Mouse (Mus musculus): ENCODE measurements around the gene Trak1. TPM values are rescaled to one million over a fixed set of nuclear protein-coding genes. Genes with fewer than 3 reads are reported as not detected.

Trak1 gene
- polyA plus RNA-seq, 2 experiments: 2.9 to 3.1 TPM

GRCm38 (mm10) chr9:121458466-121458865, 161.2 kb downstream of the Trak1 start:
- H3K4me2 ChIP-seq (ENCODE audit: low read depth): no peak overlapping the region
- H3K27me3 ChIP-seq (ENCODE audit: control insufficient read depth, insufficient read depth, low read length): no peaks in the 10 kb centered on the region
- H3K36me3 ChIP-seq (replicated peaks; ENCODE audit: control insufficient read depth, insufficient read depth, low read depth): no peaks in the 10 kb centered on the region
- H3K9ac ChIP-seq (replicated peaks): no peak overlapping the region
- no peak overlapping the region for H3K27ac ChIP-seq
- H3K4me1 ChIP-seq (replicated peaks; ENCODE audit: control insufficient read depth in 2 of 2, insufficient read depth in 2 of 2, low read length in 1 of 2): peaks cover 0 to 11% of the 10 kb centered on the region in 2 experiments; a peak in 2 of 4 replicates
- no peak overlapping the region for H3K4me3 ChIP-seq (ENCODE audit: insufficient read depth in 1 of 2, low read depth in 2 of 2, low read length in 2 of 2)
- H3K9me3 ChIP-seq (ENCODE audit: control insufficient read depth, low read length): no peaks in the 10 kb centered on the region
- no peak for TF ChIP-seq EP300 (IDR thresholded peaks at IDR 0.05; ENCODE audit: low read depth)
- TF ChIP-seq CTCF (IDR thresholded peaks at IDR 0.05; ENCODE audit: low read depth): peak; percentile 93
- WGBS (ENCODE audit: insufficient replicate concordance): 25% methylated on average over 8 of the region's 8 CpGs
- ATAC-seq (ENCODE audit: insufficient read depth) (no peak; the same call in 1 of the 2 replicates), DNase-seq (ENCODE audit: low read depth in 3 of 3, low spot score in 3 of 3) (peak in 1 of 3 experiments; percentile 29)

GRCm38 (mm10) chr9:121459950-121460349, 162.6 kb downstream of the Trak1 start:
- Histone ChIP-seq H3K9ac (replicated peaks) (no peak overlapping the region), H3K4me1 (replicated peaks; ENCODE audit: control insufficient read depth in 2 of 2, insufficient read depth in 2 of 2, low read length in 1 of 2) (peaks cover 0 to 11% of the 10 kb centered on the region in 2 experiments; a peak in 2 of 4 replicates), H3K4me2 (ENCODE audit: low read depth) (no peak overlapping the region), H3K27ac (no peak overlapping the region), H3K27me3 (ENCODE audit: control insufficient read depth, insufficient read depth, low read length) (no peaks in the 10 kb centered on the region), H3K9me3 (ENCODE audit: control insufficient read depth, low read length) (no peaks in the 10 kb centered on the region), H3K36me3 (replicated peaks; ENCODE audit: control insufficient read depth, insufficient read depth, low read depth) (no peaks in the 10 kb centered on the region), H3K4me3 (ENCODE audit: insufficient read depth in 1 of 2, low read depth in 2 of 2, low read length in 2 of 2) (no peak overlapping the region)
- 69% methylated on average over 2 of the region's 2 CpGs for WGBS (ENCODE audit: insufficient replicate concordance)
- ATAC-seq (ENCODE audit: insufficient read depth) (no peak), DNase-seq (ENCODE audit: low read depth in 3 of 3, low spot score in 3 of 3) (no peak)
- TF ChIP-seq EP300 (IDR thresholded peaks at IDR 0.05; ENCODE audit: low read depth) (no peak), CTCF (IDR thresholded peaks at IDR 0.05; ENCODE audit: low read depth) (no peak)

- H3K9me3 ChIP-seq (ENCODE audit: control insufficient read depth, low read length): no peaks in the 10 kb centered on the region
- H3K27me3 ChIP-seq (ENCODE audit: control insufficient read depth, insufficient read depth, low read length): no peaks in the 10 kb centered on the region
- TF ChIP-seq CTCF (IDR thresholded peaks at IDR 0.05; ENCODE audit: low read depth): no peak
- TF ChIP-seq EP300 (IDR thresholded peaks at IDR 0.05; ENCODE audit: low read depth): no peak
- H3K9ac ChIP-seq (replicated peaks): no peak overlapping the region
- ATAC-seq (ENCODE audit: insufficient read depth) (no peak), DNase-seq (ENCODE audit: low read depth in 3 of 3, low spot score in 3 of 3) (no peak)
- H3K4me1 ChIP-seq (replicated peaks; ENCODE audit: control insufficient read depth in 2 of 2, insufficient read depth in 2 of 2, low read length in 1 of 2): peaks cover 0 to 11% of the 10 kb centered on the region in 2 experiments; a peak in 2 of 4 replicates
- 79% methylated on average over 15 of the region's 16 CpGs for WGBS (ENCODE audit: insufficient replicate concordance)
- H3K4me2 ChIP-seq (ENCODE audit: low read depth): no peak overlapping the region
- no peaks in the 10 kb centered on the region for H3K36me3 ChIP-seq (replicated peaks; ENCODE audit: control insufficient read depth, insufficient read depth, low read depth)
- H3K27ac ChIP-seq: no peak overlapping the region
- H3K4me3 ChIP-seq (ENCODE audit: insufficient read depth in 1 of 2, low read depth in 2 of 2, low read length in 2 of 2): no peak overlapping the region
Observed at GRCm38 (mm10) chr9:121460527-121460926, 163.2 kb downstream of the Trak1 start.

- ATAC-seq (ENCODE audit: insufficient read depth): no peak
- H3K9me3 ChIP-seq (ENCODE audit: control insufficient read depth, low read length): no peaks in the 10 kb centered on the region
- no peaks in the 10 kb centered on the region for H3K4me1 ChIP-seq (replicated peaks; ENCODE audit: control insufficient read depth in 2 of 2, insufficient read depth in 2 of 2, low read length in 1 of 2)
- H3K27me3 ChIP-seq (ENCODE audit: control insufficient read depth, insufficient read depth, low read length): no peaks in the 10 kb centered on the region
- 67% methylated on average over 11 of the region's 11 CpGs for WGBS (ENCODE audit: insufficient replicate concordance)
- no peaks in the 10 kb centered on the region for H3K36me3 ChIP-seq (replicated peaks; ENCODE audit: control insufficient read depth, insufficient read depth, low read depth)
- H3K27ac ChIP-seq: no peak overlapping the region
- no peak overlapping the region for H3K4me3 ChIP-seq (ENCODE audit: insufficient read depth in 1 of 2, low read depth in 2 of 2, low read length in 2 of 2)
- no peak overlapping the region for H3K4me2 ChIP-seq (ENCODE audit: low read depth)
- DNase-seq (ENCODE audit: low read depth in 3 of 3, low spot score in 3 of 3): no peak
- TF ChIP-seq EP300 (IDR thresholded peaks at IDR 0.05; ENCODE audit: low read depth): no peak
- TF ChIP-seq CTCF (IDR thresholded peaks at IDR 0.05; ENCODE audit: low read depth): no peak
- no peak overlapping the region for H3K9ac ChIP-seq (replicated peaks)
Observed at GRCm38 (mm10) chr9:121467460-121467859, 170.2 kb downstream of the Trak1 start.

GRCm38 (mm10) chr9:121469711-121470110, 172.4 kb downstream of the Trak1 start:
- DNase-seq (ENCODE audit: low read depth in 3 of 3, low spot score in 3 of 3) (no peak), ATAC-seq (ENCODE audit: insufficient read depth) (no peak)
- H3K27ac ChIP-seq: no peak overlapping the region
- H3K4me1 ChIP-seq (replicated peaks; ENCODE audit: control insufficient read depth in 2 of 2, insufficient read depth in 2 of 2, low read length in 1 of 2): no peaks in the 10 kb centered on the region
- 77% methylated on average over 6 of the region's 6 CpGs for WGBS (ENCODE audit: insufficient replicate concordance)
- TF ChIP-seq CTCF (IDR thresholded peaks at IDR 0.05; ENCODE audit: low read depth) (no peak), EP300 (IDR thresholded peaks at IDR 0.05; ENCODE audit: low read depth) (no peak)
- no peak overlapping the region for H3K4me3 ChIP-seq (ENCODE audit: insufficient read depth in 1 of 2, low read depth in 2 of 2, low read length in 2 of 2)
- no peaks in the 10 kb centered on the region for H3K36me3 ChIP-seq (replicated peaks; ENCODE audit: control insufficient read depth, insufficient read depth, low read depth)
- H3K27me3 ChIP-seq (ENCODE audit: control insufficient read depth, insufficient read depth, low read length): no peaks in the 10 kb centered on the region
- no peaks in the 10 kb centered on the region for H3K9me3 ChIP-seq (ENCODE audit: control insufficient read depth, low read length)
- H3K4me2 ChIP-seq (ENCODE audit: low read depth): no peak overlapping the region
- no peak overlapping the region for H3K9ac ChIP-seq (replicated peaks)

Data from liver, embryonic 14.5 days (tissue).